Mouse (Mus musculus) cerebellum, postnatal 25 days (tissue): Measurements from ENCODE around the gene Yjefn3.

Experiments
- DNase-seq, 2 experiments: peaks; one replicate each; pipeline ENCODE4 v3.0.0; 2021; ENCODE audit warnings: mixed read lengths in 2 of 2

Gene Yjefn3

DNA sequence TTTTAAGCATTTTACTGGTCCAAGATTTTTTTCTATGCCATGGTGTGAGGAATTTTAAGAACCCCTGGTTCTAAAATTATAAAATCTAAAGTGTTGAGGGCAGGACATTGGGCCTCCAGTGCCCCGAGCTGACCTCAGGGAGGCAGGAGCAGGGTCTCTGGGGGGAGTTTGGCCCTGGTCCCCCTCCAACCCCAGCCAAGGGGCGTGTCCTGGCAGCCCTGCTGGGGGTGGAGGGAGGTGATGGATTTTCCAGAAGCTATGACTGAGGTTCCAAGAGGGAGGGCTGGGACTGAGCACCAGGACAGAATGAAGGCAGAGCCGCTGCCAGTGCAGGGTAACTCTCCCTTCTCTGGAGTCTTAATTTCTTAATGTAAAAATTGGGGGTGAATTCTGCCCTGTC lies 24.5 kb downstream of the Yjefn3 start:
- DNase-seq, result no peak

- DNase-seq, result no peak
Measured at GRCm38 (mm10) chr8:69877396-69877795, 25.1 kb downstream of the Yjefn3 start.

DNA sequence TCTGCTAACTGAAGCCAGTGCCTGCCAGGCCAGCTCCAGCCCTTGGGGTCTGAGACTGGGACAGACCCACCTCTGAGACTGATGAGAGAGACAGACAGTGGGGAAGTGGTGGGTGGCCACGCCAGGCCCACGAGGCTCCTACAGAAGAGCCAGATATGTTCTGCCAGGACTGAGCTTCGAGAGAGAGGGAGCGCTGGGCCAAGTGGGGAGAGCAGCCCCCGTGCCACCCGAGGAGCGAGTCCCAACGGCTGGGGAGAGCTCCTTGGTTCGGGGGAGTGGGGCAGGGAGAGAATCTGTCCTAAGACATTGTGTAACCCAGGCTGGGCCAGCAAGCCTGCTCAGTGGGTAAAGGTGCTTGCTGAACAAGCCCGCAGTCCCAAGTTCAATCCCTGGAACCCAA lies 25.5 kb downstream of the Yjefn3 start:
- DNase-seq, result no peak

- no peak for DNase-seq
Measured at GRCm38 (mm10) chr8:69876097-69876496, 26.4 kb downstream of the Yjefn3 start.

- DNase-seq, result no peak
Measured at GRCm38 (mm10) chr8:69874654-69875053, 27.9 kb downstream of the Yjefn3 start.

- DNase-seq, result peak; percentile 81
Measured at GRCm38 (mm10) chr8:69874155-69874554, 28.4 kb downstream of the Yjefn3 start.

- DNase-seq, result peak in 1 of 2 experiments; percentile 48
Measured at GRCm38 (mm10) chr8:69870907-69871306, 31.6 kb downstream of the Yjefn3 start.

GRCm38 (mm10) chr8:69870003-69870765 lies 32.3 kb downstream of the Yjefn3 start:
- peak; percentile 66 to 74 for DNase-seq

GRCm38 (mm10) chr8:69867696-69868326 lies 34.7 kb downstream of the Yjefn3 start:
- peak in 1 of 2 experiments; percentile 5 for DNase-seq

DNA sequence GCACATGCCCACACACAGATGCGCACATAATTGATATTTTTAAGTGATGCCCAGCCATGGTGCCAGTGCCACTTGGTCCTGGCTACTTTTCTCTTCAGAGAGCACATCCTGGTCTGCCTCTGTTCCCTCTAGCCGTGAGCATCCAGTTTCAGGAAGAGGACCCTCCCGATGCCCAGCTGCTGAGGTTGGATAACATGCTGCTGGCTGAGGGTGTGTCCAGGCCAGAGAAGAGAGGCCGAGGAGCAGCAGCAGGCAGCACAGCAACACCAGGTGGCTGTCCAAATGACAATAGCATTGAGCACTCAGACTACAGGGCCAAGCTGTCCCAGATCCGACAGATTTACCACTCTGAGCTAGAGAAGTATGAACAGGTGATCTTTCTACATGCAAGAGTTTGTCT lies 38.3 kb downstream of the Yjefn3 start:
- DNase-seq, result no peak

DNA sequence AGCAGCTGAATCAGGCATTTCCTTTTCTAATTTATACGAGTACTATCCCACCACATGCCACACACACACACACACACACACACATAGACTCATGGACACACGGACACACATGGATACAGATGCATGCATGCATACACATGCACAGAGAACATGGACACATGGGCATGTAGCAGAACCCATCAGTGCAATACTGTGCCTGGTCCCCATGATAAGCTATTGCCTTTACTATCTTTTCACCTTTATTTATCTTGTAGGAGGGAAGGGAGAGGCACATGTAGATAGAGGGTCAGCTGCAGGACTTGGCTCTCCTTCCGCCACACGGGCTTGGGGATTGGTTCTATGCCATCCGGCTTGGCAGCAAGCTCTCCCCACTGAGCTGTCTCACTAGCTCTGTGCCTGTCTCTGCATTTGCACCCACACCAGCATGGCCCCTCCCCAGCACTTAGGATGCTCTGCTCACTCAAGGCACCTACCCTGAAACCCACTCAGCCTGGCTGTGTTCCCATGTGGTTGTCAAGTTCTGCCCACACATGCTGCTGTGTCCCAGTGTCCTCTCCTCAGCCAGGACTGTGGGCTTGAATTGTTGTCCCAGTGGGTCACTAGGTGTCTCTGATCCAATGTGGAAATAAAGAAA lies 39.0 kb downstream of the Yjefn3 start:
- peak; percentile 53 to 65 for DNase-seq

GRCm38 (mm10) chr8:69861251-69861650 lies 41.3 kb downstream of the Yjefn3 start:
- DNase-seq, result no peak

DNA sequence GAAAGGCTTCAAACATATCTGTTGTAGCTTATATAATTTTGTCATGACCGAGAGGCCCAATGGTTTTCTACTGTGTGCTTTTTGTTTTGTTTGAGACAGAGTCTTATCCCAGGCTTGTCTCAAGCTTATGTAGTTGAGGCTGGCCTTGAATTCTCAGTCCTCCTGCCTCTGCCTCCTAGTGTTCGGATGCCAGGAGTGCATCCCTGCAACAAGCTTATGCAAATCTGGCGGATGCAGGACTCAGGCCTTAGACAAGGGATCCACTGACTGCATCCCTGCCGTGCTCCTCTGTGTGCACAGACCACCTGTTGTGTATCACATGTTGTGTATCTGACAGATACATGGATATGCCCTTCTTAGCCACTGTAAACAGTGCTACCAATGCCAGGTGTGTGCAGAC lies 41.7 kb downstream of the Yjefn3 start:
- DNase-seq, result no peak

- no peak for DNase-seq
Measured at GRCm38 (mm10) chr8:69853869-69854268, 48.6 kb downstream of the Yjefn3 start.

DNA sequence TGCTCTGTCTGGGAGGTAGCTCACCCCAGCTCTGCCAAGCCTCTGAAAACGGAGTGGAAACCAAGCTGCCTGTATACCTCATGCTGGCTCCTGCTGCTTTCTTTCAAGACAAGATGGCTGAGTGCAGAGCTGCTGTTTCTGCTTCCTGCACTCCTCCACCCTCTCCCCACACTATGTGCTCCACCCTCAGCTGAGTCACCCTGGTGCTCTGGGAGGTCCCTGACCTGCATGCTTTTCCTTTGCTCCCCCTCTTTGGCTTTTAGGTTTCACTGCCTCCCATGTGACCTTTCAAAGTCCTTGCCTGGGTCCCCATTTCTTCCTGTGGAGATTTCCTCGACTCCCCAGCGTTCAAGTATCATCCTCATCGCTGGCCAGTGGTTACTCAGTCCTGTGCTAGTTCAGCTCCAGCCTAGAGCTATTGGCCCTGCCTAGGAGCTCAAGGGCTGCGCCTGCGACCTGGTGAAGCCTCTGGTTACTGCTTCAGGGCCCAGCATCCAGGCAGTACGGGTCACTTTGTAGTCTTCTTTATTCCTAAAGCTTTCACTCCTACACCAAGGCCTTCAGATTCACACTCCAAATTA lies 51.5 kb downstream of the Yjefn3 start:
- DNase-seq, result no peak

DNA sequence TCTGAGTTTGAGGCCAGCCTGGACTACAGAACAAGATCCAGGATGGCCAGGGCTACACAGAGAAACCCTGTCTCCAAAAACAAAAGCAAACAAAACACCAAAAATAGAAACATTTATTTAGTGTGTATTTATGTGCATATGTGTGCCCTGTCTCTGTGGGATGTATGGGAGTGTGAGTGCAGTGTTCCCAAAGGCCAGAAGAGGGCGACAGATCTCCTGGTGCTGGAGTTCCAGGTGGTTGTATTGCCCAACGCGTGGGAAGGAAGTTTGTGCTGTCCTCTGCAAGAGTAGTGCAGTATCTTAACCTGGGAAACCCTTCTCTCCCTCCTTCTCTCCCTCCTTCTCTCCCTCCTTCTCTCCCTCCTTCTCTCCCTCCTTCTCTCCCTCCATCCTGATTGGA lies 52.6 kb downstream of the Yjefn3 start:
- DNase-seq, result no peak

DNA sequence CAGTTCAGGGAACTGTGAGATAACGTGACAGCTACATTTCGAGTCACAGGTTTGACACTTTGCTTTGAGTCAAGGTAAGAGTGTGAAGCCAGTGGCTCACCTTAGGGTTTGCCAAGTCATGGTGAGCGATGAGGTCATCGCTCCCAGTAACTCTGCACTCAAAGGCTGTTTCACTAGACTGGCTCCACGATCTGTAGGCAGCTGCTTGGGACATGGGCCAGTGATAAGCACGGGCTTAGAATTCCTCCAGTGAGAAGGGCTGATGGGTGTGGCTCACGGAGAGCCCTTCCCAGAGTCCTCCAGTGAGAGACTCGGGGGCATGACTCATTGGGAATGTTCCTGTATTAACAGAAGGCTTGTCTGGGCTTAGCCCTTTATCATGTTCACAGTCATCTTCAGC lies 53.6 kb downstream of the Yjefn3 start:
- DNase-seq, result no peak

GRCm38 (mm10) chr8:69847167-69848065 lies 55.1 kb downstream of the Yjefn3 start:
- no peak for DNase-seq
